Mouse (Mus musculus): ENCODE results near the gene Trpm7. TPM values are rescaled to one million over a fixed set of nuclear protein-coding genes. Genes with fewer than 3 reads are reported as not detected.
A peak's percentile ranks its signal among the peaks of the same experiment; 100 is the strongest.

Gene Trpm7
- polyA plus RNA-seq, 1 experiment from 2014 or later: 53.1 TPM

GRCm38 (mm10) chr2:126801980-126802379, 74.0 kb downstream of the Trpm7 start:
- Histone ChIP-seq H3K4me2 (no peak overlapping the region), H3K9ac (no peak overlapping the region), H3K27ac (no peak overlapping the region), H3K27me3 (no peaks in the 10 kb centered on the region), H3K36me3 (peaks cover 41% of the 10 kb centered on the region), H3K4me1 (no peaks in the 10 kb centered on the region), H3K4me3 (no peak overlapping the region), H3K9me3 (no peaks in the 10 kb centered on the region)
- WGBS: 93% methylated on average over 3 of the region's 3 CpGs
- no peak for ATAC-seq (ENCODE audit: insufficient number of reproducible peaks, low FRiP score, low TSS enrichment, low read depth)

- peaks cover 53% of the 10 kb centered on the region for H3K36me3 ChIP-seq
- no peaks in the 10 kb centered on the region for H3K27me3 ChIP-seq
- H3K4me1 ChIP-seq: no peaks in the 10 kb centered on the region
- 73% methylated on average over 5 of the region's 5 CpGs for WGBS
- no peak overlapping the region for H3K9ac ChIP-seq
- no peak for ATAC-seq (ENCODE audit: insufficient number of reproducible peaks, low FRiP score, low TSS enrichment, low read depth)
- no peak overlapping the region for H3K4me2 ChIP-seq
- no peak overlapping the region for H3K27ac ChIP-seq
- H3K9me3 ChIP-seq: no peaks in the 10 kb centered on the region
- no peak overlapping the region for H3K4me3 ChIP-seq
Observed at GRCm38 (mm10) chr2:126798455-126798854, 77.6 kb downstream of the Trpm7 start.

- Histone ChIP-seq H3K27me3 (no peaks in the 10 kb centered on the region), H3K4me2 (no peak overlapping the region), H3K4me3 (no peak overlapping the region), H3K9ac (no peak overlapping the region), H3K9me3 (no peaks in the 10 kb centered on the region), H3K36me3 (peaks cover 64% of the 10 kb centered on the region), H3K4me1 (no peaks in the 10 kb centered on the region), H3K27ac (no peak overlapping the region)
- WGBS: 84% methylated on average over 3 of the region's 3 CpGs
- ATAC-seq (ENCODE audit: insufficient number of reproducible peaks, low FRiP score, low TSS enrichment, low read depth): no peak
Observed at GRCm38 (mm10) chr2:126795708-126796107, 80.3 kb downstream of the Trpm7 start.

- no peaks in the 10 kb centered on the region for H3K9me3 ChIP-seq
- no peak overlapping the region for H3K27ac ChIP-seq
- H3K4me3 ChIP-seq: no peak overlapping the region
- no peak for ATAC-seq (ENCODE audit: insufficient number of reproducible peaks, low FRiP score, low TSS enrichment, low read depth)
- no peaks in the 10 kb centered on the region for H3K27me3 ChIP-seq
- 57% methylated on average over 5 of the region's 5 CpGs for WGBS
- peaks cover 55% of the 10 kb centered on the region for H3K36me3 ChIP-seq
- no peak overlapping the region for H3K9ac ChIP-seq
- peaks cover 5% of the 10 kb centered on the region; the same call in 1 of the 2 replicates for H3K4me1 ChIP-seq
- no peak overlapping the region for H3K4me2 ChIP-seq
Observed at GRCm38 (mm10) chr2:126792611-126793010, 83.4 kb downstream of the Trpm7 start.

- H3K4me2 ChIP-seq: no peak overlapping the region
- H3K27ac ChIP-seq: peak overlapping the region; percentile 33; the same call in 1 of the 2 replicates
- no peak overlapping the region for H3K9ac ChIP-seq
- H3K27me3 ChIP-seq: no peaks in the 10 kb centered on the region
- no peak overlapping the region for H3K4me3 ChIP-seq
- peaks cover 24% of the 10 kb centered on the region for H3K36me3 ChIP-seq
- H3K9me3 ChIP-seq: no peaks in the 10 kb centered on the region
- ATAC-seq (ENCODE audit: insufficient number of reproducible peaks, low FRiP score, low TSS enrichment, low read depth): no peak
- WGBS: 48% methylated on average over 9 of the region's 9 CpGs
- peaks cover 6% of the 10 kb centered on the region; the same call in 1 of the 2 replicates for H3K4me1 ChIP-seq
Observed at GRCm38 (mm10) chr2:126787721-126788342, 88.2 kb downstream of the Trpm7 start.

- WGBS: 75% methylated on average over 4 of the region's 4 CpGs
- Histone ChIP-seq H3K9me3 (no peaks in the 10 kb centered on the region), H3K4me3 (no peak within 1 kb of the TSS), H3K4me2 (no peak within 1 kb of the TSS), H3K36me3 (no peaks in the 10 kb centered on the region), H3K27ac (no peak within 1 kb of the TSS), H3K27me3 (no peaks in the 10 kb centered on the region), H3K9ac (no peak within 1 kb of the TSS), H3K4me1 (peaks cover 6% of the 10 kb centered on the region; the same call in 1 of the 2 replicates)
- ATAC-seq (ENCODE audit: insufficient number of reproducible peaks, low FRiP score, low TSS enrichment, low read depth): no peak
Observed at GRCm38 (mm10) chr2:126783370-126783769, 92.7 kb downstream of the Trpm7 start, which contains the start of gene Usp50. Usp50 (minus strand) TSS chr2:126783470.

GRCm38 (mm10) chr2:126782433-126782832, 93.6 kb downstream of the Trpm7 start:
- H3K9me3 ChIP-seq: no peaks in the 10 kb centered on the region
- H3K36me3 ChIP-seq: no peaks in the 10 kb centered on the region
- ATAC-seq (ENCODE audit: insufficient number of reproducible peaks, low FRiP score, low TSS enrichment, low read depth): no peak
- 78% methylated on average over 3 of the region's 3 CpGs for WGBS
- H3K27ac ChIP-seq: no peak overlapping the region
- no peaks in the 10 kb centered on the region for H3K4me1 ChIP-seq
- no peak overlapping the region for H3K9ac ChIP-seq
- no peak overlapping the region for H3K4me3 ChIP-seq
- H3K4me2 ChIP-seq: no peak overlapping the region
- no peaks in the 10 kb centered on the region for H3K27me3 ChIP-seq

GRCm38 (mm10) chr2:126781478-126781877, 94.6 kb downstream of the Trpm7 start:
- no peaks in the 10 kb centered on the region for H3K27me3 ChIP-seq
- H3K9ac ChIP-seq: no peak overlapping the region
- no peak overlapping the region for H3K4me2 ChIP-seq
- H3K4me3 ChIP-seq: no peak overlapping the region
- ATAC-seq (ENCODE audit: insufficient number of reproducible peaks, low FRiP score, low TSS enrichment, low read depth): no peak
- no peak overlapping the region for H3K27ac ChIP-seq
- no peaks in the 10 kb centered on the region for H3K36me3 ChIP-seq
- no peaks in the 10 kb centered on the region for H3K9me3 ChIP-seq
- H3K4me1 ChIP-seq: no peaks in the 10 kb centered on the region
- WGBS: 97% methylated on average over 1 of the region's 1 CpGs

GRCm38 (mm10) chr2:126780286-126780685, 95.7 kb downstream of the Trpm7 start:
- no peak for ATAC-seq (ENCODE audit: insufficient number of reproducible peaks, low FRiP score, low TSS enrichment, low read depth)
- no peaks in the 10 kb centered on the region for H3K36me3 ChIP-seq
- H3K9ac ChIP-seq: no peak overlapping the region
- H3K27ac ChIP-seq: no peak overlapping the region
- H3K4me2 ChIP-seq: no peak overlapping the region
- H3K27me3 ChIP-seq: no peaks in the 10 kb centered on the region
- H3K4me3 ChIP-seq: no peak overlapping the region
- H3K4me1 ChIP-seq: no peaks in the 10 kb centered on the region
- WGBS: 85% methylated on average over 10 of the region's 10 CpGs
- no peaks in the 10 kb centered on the region for H3K9me3 ChIP-seq

GRCm38 (mm10) chr2:126778806-126779205, 97.2 kb downstream of the Trpm7 start:
- no peaks in the 10 kb centered on the region for H3K4me1 ChIP-seq
- no peak for ATAC-seq (ENCODE audit: insufficient number of reproducible peaks, low FRiP score, low TSS enrichment, low read depth)
- 79% methylated on average over 4 of the region's 4 CpGs for WGBS
- H3K27me3 ChIP-seq: no peaks in the 10 kb centered on the region
- H3K4me3 ChIP-seq: no peak overlapping the region
- H3K9me3 ChIP-seq: no peaks in the 10 kb centered on the region
- no peak overlapping the region for H3K9ac ChIP-seq
- no peak overlapping the region for H3K27ac ChIP-seq
- no peaks in the 10 kb centered on the region for H3K36me3 ChIP-seq
- no peak overlapping the region for H3K4me2 ChIP-seq

GRCm38 (mm10) chr2:126776416-126776815, 99.6 kb downstream of the Trpm7 start:
- 36% methylated on average over 1 of the region's 1 CpGs for WGBS
- no peak overlapping the region for H3K9ac ChIP-seq
- ATAC-seq (ENCODE audit: insufficient number of reproducible peaks, low FRiP score, low TSS enrichment, low read depth): no peak

GRCm38 (mm10) chr2:126775951-126776350, 100.1 kb downstream of the Trpm7 start:
- Histone ChIP-seq H3K4me1 (no peaks in the 10 kb centered on the region), H3K27ac (no peak overlapping the region), H3K36me3 (no peaks in the 10 kb centered on the region), H3K4me3 (no peak overlapping the region), H3K4me2 (no peak overlapping the region), H3K27me3 (no peaks in the 10 kb centered on the region), H3K9me3 (no peaks in the 10 kb centered on the region), H3K9ac (no peak overlapping the region)
- no peak for ATAC-seq (ENCODE audit: insufficient number of reproducible peaks, low FRiP score, low TSS enrichment, low read depth)
- WGBS: 43% methylated on average over 4 of the region's 4 CpGs

More at GRCm38 (mm10) chr2:126776416-126776815, 99.6 kb downstream of the Trpm7 start:
- H3K27me3 ChIP-seq: no peaks in the 10 kb centered on the region
- H3K9me3 ChIP-seq: no peaks in the 10 kb centered on the region
- H3K36me3 ChIP-seq: no peaks in the 10 kb centered on the region
- no peak overlapping the region for H3K4me3 ChIP-seq
- no peak overlapping the region for H3K27ac ChIP-seq
- no peak overlapping the region for H3K4me2 ChIP-seq
- no peaks in the 10 kb centered on the region for H3K4me1 ChIP-seq
